Mouse (Mus musculus) mouse trophoblast stem cell (cell line): ENCODE results near the gene Mmp15.

ENCODE experiments used
- in situ Hi-C, 2 experiments: fragments of 300-500 bp; cut with MseI, MboI; formaldehyde crosslinking; loops; 2 replicates in 1 of 2; 3 replicates in 1 of 2; pipeline ENCODE4 v1.15.1; 2025

Gene Mmp15

DNA sequence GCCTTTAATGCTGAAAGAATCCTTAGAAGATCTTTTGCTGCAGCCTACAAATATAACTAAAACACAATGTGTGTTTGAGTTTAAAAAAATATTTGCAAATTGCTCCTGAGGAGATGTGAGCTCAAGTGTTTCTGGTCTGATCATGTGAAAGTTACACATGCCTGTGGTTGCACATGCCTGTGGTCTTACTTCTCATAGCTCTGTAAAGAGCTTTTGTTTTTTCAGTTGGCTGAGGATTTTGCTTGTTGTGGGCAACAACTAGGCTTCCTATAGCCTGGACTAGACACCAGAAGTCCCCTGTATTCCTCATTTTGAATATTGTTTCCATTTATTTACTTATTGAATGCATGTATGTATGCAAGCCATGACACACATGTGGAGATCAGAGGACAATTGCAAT, 15.7 kb upstream of the Mmp15 start:
- in situ Hi-C loops = no loop called here

DNA sequence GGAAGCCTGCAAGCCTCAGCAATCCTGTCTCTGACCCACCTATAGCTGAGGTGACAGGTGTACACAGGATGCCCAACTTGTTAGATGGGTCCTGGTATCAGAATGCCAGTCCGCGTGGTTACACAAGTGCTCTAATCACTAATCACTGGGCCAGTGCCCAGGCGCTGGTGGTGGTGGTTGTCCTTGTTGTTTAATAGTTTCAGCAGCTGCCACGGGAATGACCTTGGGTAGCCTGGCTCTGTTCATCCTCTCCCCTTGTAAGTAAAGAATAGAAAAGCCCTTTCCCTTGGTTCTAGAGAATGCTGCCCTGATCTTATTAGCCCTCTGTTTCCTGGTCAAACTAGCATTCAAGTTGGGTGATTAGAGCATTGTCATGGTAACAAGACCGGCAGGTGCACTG, 10.3 kb upstream of the Mmp15 start:
- in situ Hi-C loops = no loop called here

DNA sequence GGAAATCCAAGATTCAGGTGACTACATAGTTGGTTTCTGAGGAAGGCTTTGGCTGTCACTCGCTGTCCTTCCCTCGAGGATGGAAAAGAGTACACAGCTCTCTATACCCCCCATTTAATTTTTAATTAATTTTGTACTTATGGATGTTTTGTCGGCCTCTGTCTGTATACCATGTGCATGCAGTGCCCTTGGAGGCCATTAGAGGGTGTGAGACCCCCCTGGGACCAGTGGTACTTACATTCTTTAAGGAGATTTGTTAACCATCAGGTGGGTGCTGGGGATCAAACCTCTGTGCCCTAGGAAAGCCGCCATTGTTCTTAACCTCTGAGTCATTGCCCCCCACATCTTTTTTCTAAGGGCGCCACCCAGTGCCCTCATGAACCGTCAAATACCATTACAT, 7.4 kb upstream of the Mmp15 start:
- in situ Hi-C loops = no loop called here

DNA sequence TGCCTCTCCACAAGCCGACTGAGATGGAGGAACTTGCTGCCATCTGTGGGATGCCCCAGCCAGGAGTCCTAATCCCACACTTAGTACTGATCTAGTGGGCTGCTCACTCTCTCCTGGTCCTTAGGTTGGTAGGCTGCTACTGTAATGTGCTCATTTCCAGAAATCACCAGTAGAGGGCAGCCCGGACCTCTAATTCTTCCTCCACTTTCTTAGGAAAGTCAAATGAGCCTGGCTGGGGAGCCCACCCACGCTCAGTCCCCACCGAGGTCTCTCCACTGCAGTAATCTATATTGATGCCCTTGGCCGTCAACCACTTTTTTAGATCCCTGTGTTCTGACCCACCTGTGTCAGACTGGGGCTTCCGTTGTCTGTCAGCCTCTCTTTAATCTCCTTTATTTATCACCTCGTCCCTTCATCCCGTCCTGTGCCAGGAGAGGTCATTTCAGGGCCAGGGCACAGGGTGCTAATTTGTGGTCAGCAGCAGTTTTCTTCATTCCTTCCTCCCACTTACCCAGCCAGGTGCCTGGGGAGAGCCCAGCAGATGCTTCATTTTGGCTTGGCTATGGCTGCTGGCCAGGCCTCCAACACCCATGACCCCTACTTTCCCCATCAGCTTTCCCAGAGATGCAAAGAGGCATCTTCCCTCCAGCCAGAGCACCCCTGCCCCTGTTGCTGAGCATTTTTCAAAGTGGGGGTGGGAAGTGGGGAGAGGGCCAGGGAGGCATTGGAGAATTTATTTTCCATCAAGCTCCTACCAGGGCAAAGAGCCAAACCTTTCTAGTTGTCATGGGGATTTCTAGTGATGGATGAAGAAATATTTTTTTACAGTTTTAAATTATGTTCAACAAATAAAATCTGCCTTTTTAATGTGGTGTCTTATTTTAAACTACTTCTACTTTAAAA, 5.2 kb upstream of the Mmp15 start:
- in situ Hi-C loops = no loop called here

DNA sequence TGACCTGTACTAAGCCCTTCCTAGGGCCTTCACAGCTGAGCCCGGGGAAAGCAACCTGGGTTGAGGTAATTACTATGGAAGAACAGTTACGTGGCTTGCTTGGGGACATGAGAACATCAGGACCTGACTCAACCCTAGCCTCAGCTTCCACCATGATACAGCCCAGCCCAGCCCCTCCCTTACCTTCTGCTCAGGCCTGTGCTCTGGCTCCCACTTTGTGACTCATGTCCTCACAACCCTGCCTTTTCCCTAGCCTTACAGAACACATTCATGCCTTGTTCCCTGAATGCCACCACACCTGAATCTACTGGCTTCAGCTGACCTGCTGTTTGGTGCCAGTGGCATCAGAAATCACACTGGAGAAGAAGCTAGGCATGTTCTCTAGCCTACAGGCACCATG, 3.7 kb upstream of the Mmp15 start:
- in situ Hi-C loops = no loop called here

DNA sequence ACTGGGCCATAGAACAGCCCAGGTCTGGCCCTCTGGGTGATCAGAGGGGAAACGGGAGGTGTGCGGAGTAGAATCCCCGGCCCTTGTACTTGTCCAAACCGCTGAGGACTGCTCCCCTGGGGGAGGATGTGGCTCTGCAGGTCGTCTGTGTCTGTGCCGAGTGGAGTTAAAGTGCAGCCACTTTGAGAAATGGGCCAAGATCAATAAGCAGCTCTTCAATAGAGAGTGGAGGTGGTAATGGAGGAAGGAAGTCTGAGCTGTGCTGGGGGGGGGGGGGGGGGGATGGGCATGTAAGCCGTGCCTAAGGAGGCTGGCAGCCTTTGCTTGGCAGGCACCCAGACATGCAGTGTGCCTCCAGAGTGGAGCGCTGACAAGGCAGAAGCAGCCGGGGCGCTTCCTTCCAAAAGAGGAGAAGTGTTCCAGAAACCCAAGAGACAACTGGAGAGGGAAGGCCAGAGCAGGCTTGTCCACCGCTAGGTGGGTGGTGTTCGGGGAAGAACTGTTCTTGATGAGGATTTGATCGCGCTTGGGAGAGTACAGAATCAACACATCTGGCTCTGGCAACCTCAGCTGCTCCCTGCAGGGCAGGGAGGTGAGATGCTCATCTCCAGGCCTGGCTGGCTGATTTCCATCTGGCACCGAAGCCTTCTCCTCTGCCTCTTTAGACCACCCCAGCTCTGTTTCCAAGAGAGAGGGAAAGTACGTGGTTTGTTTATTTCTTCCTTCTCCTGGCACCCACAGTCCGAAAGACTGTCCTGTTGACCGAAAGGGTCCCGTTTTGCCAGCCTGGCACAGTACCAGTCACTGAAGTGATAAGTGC, 3.0 kb upstream of the Mmp15 start:
- in situ Hi-C loops = no loop called here

DNA sequence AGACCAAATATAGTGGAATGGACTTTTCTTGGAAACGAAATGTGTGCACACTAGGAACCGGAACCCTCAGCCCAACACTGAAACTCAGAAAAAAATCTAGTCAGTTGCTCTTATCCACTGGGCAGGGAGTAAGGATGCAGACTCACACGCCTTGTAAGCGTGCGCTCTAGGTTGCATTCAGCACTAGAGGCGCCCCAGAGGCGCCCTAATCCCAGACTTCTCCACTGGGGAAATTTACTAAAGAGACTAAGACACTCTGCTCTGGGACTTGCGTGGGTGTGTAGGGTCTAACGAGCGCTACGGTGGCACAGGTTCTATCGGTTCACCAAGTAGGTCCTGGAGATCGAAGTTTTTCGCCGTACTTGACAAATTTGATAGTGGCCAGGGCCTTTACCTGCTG, 607 bp upstream of the Mmp15 start:
- in situ Hi-C loops = loop anchor here (5.0 to 10.0 kb wide), 2 partner anchors 73 to 76 kb away; no protein-coding TSS in a partner anchor

DNA sequence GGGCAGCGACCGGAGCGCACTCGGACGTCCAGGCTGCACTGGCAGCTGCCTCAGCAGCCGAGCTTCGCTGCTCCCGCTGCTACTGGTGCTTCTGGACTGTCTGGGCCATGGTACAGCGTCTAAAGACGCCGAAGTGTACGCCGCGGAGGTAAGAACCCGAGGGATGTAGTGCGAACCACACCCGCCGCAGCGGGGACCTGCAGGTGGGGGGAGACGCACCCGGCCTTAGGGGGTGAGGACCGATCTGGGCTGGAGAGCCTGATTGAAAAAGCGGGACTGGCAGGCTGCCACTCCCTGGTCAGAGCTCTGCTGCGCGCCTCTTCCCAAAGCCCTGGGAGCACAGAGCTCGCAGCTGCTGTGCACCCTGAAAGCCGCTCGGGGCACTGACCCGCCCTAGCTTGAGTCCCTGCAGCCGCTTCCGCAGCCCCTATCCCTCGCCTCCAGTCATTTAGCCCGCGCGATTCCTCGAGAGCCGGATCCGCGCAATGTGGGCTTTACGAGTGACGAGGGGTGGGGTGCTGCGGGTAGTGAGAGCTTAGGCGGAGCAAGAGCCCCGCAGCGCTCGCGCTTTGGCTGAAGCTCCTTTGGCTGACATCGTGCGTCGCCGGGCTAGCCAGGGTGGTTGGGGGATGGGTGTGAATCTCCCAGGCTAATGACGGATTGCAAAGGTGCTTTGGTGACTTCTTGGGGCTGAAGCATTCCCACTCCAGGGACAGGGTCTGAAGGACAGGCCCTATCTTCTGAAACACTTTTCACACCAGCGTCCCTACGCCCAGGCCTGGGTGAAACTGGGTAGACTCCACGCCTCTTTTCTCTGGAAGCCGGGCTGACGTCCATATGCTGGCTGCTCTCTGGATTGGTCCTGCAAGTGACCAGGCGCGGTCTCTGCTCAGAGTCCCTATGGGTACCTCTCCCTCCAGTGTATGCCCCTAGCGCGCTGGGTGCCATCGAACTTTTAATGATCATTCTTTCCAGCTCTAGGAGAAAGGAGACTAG, 1.1 kb downstream of the Mmp15 start:
- in situ Hi-C loops = loop anchor here (5.0 to 10.0 kb wide), 2 partner anchors 72 to 74 kb away; no protein-coding TSS in a partner anchor

DNA sequence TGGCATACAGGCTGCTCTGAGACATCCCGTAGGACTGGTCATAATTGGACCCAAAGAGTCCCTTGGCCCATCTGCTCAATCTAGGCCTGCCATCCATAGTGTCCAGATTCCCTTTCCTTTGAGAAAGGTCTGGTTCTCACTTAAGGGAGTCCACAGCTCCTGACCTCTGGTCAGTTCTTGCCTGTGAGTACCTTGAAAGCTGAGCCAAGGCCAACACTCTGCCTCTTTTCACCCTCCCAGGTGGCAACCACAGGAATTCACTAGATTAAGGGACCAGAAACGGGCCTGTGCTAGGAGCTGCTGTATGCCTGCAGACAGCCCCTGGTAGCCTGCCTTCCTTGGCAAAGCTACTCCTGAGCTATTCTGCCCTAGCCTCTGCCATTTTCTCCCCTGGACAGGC, 2.5 kb downstream of the Mmp15 start:
- in situ Hi-C loops = loop anchor here (5.0 to 10.0 kb wide), 2 partner anchors 70 to 73 kb away; no protein-coding TSS in a partner anchor

DNA sequence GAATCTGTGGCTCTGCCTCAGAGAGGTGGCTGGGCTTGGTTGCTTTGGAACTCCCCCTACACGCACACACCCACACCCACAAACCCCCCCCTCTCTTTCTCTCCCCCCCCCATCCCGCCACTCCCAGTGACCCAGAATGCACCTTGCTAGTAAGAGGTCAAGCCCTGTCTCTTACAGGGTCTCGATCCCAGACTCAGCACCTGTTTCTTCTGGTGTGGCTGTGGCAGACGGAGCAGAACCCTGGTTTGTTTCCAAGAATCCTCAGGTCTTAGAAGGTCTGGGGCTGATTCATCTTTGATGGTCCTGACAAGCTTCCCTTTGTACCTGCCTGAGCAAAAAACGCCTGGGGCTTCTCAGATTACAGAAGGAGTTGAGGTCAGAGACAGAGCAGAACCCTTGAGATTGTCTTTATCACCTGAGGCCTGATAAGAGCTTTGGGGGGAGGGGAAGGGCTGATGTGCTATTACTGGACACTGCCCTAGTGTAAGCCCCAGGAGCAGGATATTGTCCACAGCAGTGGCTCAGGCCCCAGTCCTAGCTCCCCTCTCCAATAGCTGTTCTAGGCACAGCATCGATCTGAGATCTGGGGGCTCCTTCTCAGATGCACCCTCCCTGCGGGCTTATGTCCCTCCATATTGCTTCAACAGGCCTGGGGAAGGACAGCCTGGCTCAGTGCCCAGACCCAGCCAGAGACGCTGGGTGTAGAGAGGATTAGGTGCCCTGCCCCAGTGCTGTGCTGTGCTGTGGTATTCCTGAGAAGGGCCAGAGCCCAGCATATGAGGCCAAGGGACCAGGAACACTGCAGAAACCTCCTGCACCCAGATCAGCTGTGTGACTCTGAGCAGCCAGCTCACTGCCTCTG, 6.7 kb downstream of the Mmp15 start:
- in situ Hi-C loops = loop anchor here in 1 of 2 experiments (10.0 kb wide), 1 partner anchor 66 kb away; no protein-coding TSS in a partner anchor

DNA sequence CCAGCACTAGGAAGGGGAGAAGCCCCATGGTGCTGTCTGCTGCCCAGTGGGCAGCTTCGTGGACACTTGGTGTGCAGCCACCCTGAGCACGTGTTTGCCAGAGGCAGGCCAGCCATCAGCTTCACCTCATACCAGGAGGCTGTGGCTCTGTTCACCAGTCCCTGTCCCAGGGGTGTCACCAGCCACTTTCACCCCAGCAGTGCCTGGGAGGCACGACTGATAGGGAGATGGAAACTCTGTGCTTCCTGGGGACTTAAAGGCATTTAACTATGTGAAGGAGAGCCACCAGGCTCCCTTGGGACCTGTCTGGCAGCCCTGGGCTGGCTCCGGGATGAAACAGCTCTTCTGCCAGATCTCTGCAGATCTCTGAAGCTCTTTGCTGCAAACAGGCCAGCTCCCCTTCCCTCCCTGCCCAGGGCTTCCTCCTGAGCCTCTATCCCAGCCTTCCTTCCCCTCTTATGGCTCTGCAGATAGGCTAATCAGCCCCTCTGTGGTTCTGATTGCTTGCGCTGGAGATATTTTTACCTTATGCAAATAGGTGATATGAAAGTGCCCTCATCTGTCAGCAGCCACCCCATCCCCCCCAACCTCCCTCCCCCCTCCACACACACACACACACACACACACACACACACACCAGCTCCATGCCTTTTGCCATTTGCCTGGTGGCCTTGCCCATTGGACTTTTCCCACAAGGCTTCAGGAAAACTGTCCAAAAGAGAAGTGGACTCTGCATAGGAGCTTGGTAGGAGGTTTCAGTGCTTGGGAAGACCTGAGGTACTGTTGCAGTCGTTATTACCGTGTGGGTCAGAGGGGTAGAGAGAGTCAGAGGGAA, 8.3 kb downstream of the Mmp15 start:
- in situ Hi-C loops = no loop called here

DNA sequence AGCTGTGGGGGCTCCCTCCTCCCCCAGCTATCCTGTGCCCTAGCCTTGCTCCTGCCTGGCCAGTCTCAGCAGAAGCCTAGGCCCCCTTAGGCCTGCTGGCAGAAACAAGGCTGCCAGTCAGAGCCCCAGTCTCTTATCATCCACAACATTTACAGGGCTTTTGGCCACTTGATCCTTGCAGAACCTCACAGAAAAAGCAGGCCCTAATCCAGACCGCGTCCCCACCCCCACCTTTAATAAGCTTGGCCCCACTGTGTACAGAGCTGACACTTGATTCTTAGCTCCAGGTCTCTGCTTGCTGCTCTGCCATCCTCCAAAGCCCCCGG, 8.9 kb downstream of the Mmp15 start:
- in situ Hi-C loops = no loop called here

DNA sequence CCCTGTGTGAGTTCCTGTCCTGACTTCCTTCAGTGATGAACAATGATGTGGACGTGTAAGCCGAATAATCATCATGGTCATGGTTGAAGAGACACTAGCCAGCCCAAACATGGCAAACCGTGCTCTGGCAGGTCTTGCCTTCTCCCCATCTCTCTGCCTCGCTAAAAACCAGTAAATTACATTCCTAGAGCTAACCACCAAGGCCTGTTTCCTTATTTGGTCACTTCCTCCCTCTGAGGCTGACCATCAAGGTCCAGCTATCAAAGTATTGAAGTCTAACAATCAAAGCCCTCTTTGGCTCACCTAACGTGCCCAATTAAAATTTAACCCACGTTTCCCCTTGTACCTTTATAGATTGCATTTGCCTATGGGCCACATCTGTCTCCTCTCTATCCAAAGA, 10.2 kb downstream of the Mmp15 start:
- in situ Hi-C loops = no loop called here

DNA sequence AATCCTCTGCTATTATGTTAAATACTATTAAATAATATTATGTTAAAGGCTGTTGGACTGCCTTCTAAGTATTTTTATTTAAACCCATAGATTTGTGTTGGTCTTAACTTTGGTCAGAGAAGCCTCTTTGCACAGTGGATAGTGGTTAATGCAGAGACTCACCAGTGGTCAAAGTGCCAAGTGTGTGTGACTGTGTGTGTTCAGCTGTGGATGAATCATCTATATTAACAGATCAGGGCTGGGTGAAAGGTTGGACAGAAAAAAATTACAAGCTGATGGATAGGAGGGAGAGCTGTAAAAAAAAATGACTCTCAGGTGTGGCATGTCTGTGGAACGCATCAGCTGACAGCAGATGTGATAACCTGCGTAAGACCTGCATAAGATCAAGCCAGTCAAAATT, 11.8 kb downstream of the Mmp15 start:
- in situ Hi-C loops = no loop called here

DNA sequence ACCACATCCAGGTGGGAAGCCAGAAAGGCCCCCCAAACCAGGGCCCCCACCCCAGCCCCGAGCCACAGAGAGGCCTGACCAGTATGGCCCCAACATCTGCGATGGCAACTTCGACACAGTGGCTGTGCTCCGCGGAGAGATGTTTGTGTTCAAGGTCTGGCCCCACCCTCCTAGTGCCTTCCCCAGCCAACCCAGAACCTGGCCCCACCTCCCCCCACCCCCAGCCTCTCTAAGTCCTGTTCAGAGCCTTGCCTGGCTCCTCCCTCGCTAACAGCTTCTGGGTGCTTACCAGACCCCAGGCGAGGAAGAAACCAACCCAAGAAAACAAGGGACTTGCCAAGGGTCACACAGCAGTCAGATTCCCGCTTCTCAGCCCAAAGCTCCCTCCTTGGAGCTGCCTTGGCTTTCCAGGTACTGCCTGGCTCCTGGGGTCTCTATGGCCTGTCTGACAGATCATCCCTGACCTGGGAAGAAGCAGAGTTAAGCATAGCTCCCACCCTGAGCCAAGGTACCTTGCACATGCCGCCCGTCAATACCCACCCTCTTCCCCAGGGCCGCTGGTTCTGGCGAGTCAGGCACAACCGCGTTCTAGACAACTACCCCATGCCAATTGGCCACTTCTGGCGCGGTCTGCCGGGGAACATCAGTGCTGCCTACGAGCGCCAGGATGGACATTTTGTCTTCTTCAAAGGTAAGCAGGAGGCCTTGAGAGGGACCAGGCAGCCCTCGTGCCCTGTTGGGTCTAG, 17.7 kb downstream of the Mmp15 start:
- in situ Hi-C loops = no loop called here

DNA sequence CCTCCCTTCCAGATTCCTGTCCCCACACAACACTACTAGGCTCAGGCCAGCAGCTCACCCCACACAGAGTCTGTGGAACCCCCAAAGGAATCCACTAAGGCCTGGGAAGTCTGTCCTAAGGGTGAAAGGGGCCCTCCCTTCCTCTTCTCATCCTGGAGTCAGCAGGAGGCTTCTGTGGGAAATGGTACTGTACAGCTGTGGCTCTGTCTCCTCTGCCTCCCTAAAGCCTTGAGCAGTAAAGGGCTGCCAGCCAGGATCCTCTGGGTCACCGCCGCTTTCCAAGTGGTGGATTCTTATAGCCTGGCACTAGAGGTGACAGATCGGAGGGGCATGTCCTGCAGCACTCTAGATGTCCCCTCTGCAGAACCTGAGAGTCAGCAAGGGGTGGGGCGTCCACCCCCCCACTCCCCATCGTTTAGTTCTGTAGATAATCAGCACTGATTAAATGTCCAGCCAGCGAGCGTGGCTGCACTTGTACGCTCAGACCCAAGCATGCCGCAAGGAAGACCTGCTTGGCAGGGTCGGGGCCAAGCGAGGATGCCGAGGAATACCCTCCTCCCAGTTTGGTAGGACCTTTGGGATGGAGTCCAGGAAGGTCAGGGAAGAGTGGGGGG, 21.4 kb downstream of the Mmp15 start:
- in situ Hi-C loops = no loop called here

DNA sequence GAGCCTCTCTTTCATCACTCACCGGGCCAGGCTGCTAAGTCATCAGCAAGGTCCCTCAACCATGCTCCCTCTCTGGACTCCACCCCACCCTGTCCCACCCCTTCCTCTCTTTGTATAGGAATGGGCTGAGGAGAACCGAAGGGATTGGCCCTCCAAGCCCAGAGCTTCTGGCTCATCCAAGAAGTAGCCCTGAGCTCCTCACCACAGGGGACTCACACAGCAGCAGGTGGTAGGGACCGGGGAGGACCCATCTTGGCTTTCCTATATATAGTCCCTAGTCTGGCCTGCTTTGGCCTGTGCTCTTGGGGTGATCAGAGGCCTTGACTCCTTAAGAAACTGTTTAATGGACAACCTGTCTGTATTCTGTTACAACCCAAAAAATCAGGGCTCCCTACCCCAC, 22.4 kb downstream of the Mmp15 start:
- in situ Hi-C loops = no loop called here

DNA sequence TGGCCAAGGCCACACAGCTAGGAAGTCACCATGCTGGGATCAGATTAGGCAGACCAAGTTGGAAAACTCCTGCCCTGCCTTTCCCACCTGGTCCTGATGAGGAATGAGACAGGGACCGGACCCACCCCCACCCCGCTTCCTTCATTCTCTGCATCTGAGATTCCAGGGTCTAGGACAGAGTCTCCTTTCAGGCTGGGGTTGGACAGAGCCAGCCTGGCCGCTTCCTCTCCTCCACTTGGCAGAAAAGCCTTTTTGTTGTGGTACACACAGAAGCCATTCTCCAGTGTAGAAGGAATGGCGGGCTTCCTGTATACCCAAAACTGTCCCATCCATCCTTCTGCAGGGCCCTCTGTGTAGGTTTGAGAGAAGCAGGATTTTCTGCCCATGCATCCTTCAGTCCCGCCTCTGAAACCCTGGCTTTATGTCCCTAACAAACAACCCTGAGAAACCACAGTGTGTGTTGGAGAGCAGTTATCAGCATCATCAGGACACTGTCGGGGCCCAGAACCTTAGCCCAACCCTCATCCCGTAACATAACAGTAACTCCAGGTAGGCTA, 23.4 kb downstream of the Mmp15 start:
- in situ Hi-C loops = no loop called here
